Mouse (Mus musculus): ENCODE measurements around the gene Serhl.

GRCm38 (mm10) chr15:83142861-83143260 lies 53.6 kb downstream of the Serhl start:
- TF ChIP-seq CTCF (conservative IDR thresholded peaks at IDR 0.05; ENCODE audit: insufficient read depth, insufficient read length, low read depth, low read length) = no peak
- no peak for TF ChIP-seq POLR2A (IDR thresholded peaks at IDR 0.05; ENCODE audit: low read depth, low read length)

Measured in kidney, adult 2 months (tissue).